Mouse (Mus musculus) CD8-positive naive resting alpha-beta T cell, adult 2 months (primary cell): ENCODE data around the gene Raly.
"Not testable (repeated sequence)": the region's sequence is repeated elsewhere in the genome, so short reads cannot be mapped to it uniquely, and the experiment has no call there.

Experiments
- DNase-seq, 2 experiments: peaks; one replicate each; pipeline ENCODE4 v3.0.0; 2022; ENCODE audit warnings: low read depth in 2 of 2, low spot score in 2 of 2

The Raly gene

DNA sequence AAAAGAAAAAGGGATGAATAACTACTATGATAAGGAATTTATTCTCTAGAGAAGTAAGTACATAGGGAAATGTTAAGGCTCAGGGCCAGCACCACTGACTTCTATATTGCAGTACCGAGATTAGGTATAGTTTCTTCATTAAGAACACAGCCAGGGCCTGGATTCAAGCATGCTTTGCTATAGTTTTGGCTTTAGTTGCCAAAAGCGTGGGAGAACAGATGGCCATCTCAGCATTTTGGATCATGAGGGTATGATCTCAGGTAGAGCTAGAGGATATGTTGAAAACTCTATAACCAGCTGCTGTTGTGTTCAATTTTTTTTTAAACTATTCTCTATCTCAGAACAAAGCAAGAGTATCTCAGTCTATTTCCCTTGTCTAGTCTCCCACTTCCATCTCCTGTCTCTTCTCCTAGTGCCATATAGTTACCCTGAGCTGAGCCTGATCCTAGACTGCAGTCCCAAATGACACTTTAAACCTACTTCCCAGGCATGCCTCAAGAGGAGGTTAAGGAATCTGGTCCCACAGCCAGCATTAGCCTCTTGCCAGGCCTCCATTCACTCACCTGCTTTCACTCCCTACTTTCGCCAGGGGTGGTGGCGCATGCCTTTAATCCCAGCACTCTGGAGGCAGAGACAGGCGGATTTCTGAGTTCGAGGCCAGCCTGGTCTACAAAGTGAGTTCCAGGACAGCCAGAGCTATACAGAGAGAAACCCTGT lies 43.4 kb downstream of the Raly start:
- DNase-seq = no peak

DNA sequence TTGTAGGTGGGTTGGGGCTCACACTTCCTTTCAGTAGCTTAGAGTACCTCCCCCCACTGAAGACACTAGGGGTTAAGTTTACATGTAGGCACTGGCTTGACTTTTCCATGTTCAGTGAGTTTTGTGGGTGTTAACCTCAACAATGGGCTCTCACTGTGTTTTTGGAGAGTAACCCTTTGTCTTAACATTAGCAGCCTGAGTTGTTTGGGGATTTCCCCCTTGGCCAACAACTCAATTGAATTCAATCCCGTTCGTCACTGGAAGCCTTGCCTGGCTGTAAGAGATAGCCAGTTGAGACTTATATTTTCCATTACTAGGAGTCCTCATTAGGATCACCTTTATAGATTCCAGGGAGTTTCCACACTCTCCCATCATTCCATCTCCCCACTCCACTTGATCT lies 45.6 kb downstream of the Raly start:
- DNase-seq = no peak

DNA sequence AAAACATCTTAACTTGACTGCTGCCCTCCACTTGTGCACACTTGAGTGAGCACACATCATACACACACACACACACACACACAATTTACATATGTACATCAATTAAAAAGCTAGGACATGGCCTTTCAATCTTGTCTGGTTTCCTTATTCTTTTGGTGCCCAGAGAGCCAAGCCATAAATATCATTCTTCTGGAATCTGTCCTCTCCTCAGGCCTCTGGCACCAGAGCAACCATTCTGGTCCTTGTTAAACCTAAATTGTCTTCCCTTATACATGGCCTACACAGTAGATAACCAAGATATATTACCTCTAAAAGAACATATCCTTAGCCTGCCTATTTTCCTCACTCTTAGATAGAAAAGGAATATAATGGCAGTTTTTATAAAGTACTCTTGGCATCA lies 57.2 kb downstream of the Raly start:
- no peak for DNase-seq

DNA sequence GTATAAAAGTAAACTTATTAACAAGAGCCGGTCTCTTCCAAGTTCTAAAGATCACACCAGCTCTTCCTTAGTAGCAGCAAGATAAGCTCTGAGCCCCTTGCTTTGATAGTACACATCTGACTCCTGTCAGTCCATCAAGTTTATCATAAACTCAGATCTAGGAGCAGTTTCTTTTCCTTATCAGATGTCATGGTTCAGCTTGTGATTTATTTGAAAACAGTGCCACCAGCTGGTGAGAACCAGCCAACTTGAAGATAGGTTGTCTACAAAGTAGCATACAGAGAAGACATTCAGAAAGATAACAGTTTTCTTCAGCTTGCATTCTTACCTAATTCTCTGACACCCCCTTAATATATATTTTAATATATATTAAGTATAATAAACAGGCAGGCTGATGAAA lies 64.5 kb downstream of the Raly start:
- peak; percentile 45 to 67 for DNase-seq

DNA sequence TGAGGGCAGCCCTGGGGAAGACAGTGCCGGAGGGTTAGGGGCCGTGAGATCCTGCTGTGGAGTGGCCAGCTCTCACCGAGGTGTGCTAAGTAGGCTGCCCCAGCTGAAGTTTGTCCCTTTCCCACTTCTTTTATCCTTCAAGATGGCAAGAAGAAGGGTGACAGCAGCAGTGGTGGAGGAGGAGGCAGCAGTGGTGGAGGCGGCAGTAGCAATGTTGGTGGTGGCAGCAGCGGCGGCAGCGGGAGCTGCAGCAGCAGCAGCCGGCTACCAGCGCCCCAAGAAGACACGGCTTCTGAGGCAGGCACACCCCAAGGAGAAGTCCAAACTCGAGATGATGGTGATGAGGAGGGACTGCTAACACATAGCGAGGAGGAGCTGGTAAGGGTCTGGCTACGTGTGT lies 72.8 kb downstream of the Raly start:
- DNase-seq = no peak

DNA sequence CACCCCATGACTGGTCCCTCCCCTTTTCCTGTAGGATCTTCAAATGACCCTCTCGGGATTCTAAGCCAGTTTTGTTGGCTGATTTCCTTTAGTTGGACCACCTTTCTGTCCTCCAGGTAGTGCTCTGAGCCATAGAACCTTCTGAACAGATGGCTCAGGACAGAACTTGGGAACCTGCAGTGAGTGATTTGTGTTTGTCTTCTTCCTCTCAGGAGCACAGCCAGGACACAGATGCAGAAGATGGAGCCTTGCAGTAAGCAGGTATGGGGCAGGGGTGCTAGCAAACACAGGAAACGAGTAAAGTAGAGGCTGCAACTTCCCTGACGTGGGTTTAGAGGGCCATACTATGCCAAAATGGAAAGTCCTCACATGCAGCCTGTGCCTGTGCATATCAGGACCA lies 74.8 kb downstream of the Raly start:
- no peak for DNase-seq

- no peak for DNase-seq
Observed at GRCm38 (mm10) chr2:154868106-154868505, 77.2 kb downstream of the Raly start.

DNA sequence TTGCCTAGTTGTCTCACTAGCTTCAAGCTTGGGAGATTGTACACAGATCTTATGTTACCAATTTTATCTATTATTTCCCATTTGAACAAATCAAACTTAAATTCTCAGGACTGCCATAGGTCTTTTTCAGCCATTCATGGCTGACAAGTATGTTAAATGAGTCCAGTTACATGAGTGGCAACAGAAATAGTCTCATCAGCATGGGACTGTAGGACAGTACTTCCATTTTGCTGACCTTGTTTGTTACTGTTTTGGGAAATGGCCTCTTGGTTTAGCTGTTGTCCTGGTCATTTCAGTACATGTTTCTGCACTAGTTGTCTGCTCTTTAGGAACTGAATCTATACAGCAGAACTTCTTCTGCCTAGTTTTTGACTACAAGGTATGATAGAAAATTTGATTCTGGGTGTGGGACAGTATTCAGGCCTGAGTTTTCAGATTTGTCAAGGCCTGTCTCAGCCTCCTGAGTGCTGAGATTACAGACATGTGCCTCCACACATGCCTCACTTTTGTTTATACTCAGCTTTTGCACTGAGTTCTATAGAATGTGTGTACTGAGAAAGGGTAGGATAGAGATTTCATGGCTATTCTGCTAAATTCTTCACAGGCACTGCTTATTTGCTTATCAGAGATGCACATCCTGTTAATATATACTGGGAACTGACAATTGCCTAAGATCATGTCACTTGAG lies 79.2 kb downstream of the Raly start:
- no peak for DNase-seq

DNA sequence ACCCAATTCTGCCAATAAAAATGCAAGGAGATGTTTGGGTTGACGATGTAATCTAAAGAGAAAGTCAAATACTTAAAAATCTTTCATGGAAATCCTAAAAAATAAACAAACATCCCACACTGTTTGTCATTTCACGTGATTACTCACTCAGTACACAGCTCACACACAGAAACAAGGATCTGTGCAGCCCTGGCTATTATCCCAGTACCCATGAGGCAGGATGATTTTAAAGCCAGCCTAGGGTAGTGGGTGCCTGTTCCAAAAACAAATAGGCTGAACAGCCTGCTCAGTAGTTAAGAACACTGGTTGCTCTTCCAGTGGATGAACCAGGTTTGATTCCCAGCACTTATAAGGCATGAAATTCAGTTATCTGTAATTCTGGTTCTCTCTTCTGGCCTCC lies 85.7 kb downstream of the Raly start:
- no peak for DNase-seq

DNA sequence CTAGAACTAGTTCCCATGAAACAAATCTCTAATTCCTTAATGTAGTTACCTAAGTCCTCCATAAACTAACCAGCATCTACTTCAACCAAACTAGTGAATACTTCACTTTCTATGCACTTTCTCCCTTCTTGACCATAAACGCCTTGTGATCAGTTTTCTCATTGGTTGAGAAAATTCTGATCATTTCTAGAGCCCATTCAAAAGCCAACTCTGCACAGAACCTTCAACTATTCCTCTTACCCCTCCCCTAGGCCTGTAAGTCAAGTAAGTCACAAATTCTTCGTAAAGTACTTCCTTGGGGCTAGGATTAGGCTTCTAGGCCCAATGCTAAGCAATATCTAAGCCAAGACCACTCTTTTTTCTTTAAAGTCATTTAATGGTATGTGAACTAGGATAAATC lies 100.7 kb downstream of the Raly start:
- no peak for DNase-seq

GRCm38 (mm10) chr2:154892201-154893044 lies 101.5 kb downstream of the Raly start, which contains the start of gene Eif2s2:
Gene Eif2s2, minus strand, starts transcription at chr2:154892935.
- peak; percentile 93 to 94 for DNase-seq

- DNase-seq = no peak
Observed at GRCm38 (mm10) chr2:154893045-154893385, 102.1 kb downstream of the Raly start.

GRCm38 (mm10) chr2:154893548-154893947 lies 102.7 kb downstream of the Raly start:
- DNase-seq = no peak

- DNase-seq = not testable (repeated sequence)
Observed at GRCm38 (mm10) chr2:154899004-154899403, 108.1 kb downstream of the Raly start.

GRCm38 (mm10) chr2:154899412-154899811 lies 108.5 kb downstream of the Raly start:
- not testable (repeated sequence) for DNase-seq

DNA sequence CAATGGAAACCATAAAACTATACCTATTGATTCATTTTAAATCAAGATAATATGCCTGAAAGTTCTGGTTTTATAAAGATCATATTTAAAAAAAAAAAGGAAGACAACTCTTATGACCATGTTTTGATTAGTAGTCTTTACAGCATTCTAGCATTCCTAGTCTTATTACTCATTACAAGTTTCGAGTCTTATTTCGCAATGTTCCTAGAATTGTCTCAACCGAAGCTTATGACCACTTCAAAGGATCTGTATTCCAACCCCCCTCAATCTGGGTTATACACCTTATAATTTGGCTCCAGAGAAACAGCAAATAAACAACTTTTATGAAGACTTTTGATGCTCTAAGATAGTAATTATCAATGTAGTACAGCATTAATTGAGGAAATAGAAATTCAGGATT lies 111.2 kb downstream of the Raly start:
- DNase-seq = no peak

DNA sequence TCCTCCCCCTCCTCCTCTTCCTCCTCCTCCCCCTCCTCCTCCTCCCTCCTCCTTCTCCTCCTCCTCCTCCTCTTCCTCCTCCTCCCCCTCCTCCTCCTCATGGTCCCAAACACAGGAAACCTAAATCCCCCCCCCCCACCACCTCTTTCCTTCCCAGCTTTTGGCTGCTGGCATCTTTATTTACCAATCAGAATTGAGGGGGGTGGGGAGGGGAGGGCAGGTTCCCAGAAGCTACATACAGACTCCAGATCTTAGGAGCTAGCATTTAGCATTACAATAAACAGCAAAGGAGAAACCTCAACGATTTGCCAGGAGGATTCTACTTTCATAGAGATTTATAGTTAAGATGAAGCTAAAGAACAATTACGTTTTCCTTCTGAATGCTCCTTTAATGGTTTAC lies 114.9 kb downstream of the Raly start:
- DNase-seq = no peak

GRCm38 (mm10) chr2:154908223-154908622 lies 117.3 kb downstream of the Raly start:
- not testable (repeated sequence) for DNase-seq

DNA sequence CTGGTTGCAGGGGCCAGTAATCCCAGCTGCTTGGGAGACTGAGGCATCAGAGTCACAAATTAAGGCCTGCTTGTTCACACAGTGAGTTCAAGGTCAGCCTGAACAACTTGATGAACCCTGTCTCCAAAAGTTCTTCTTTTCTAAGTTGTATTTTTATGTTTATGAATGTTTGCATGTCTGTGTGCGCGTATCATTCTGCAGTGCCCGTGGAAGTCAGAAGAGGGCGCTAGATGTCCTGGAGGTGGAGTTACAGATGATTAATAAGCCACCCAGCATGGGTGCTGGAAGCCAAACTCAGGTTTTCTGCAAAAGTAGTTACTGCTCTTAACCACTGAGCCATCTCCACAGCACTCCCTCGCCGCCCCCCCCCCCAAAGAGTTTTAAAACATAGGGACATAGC lies 118.9 kb downstream of the Raly start:
- DNase-seq = no peak

DNA sequence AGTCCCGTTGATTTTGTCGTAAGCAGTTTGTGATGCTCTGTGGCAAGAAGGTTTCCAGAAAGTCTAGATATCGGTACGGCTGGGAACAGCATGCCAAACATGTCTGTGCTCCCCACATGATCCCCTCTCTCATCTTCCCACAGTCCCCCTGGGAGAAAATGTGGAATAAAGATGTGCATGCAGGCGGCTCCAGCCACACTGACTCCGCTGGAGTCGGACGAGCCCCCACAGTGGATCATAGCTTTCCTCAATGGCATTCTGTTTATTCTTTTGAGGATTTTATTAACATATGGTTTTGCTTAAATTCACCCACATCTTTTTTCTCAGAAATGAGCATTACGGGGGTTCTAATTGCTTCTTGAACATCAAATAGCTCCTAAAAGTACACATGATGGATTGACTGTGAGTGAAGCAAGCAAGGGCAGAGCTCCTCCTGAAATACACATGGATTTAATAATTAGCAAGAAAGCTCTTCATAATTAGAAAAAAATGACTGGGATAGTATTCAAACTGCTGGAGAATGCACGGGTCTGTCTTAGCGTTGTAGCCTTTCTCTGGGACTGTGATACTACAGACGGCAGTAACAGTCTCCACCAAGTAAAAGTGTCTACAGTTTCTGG lies 125.1 kb downstream of the Raly start:
- no peak for DNase-seq

GRCm38 (mm10) chr2:154916547-154916946 lies 125.7 kb downstream of the Raly start:
- peak in 1 of 2 experiments; percentile 37 for DNase-seq
